Mouse (Mus musculus): Measurements from ENCODE around the gene Dnttip2.
A peak's percentile ranks its signal among the peaks of the same experiment; 100 is the strongest.
"Not testable (repeated sequence)": the region's sequence is repeated elsewhere in the genome, so short reads cannot be mapped to it uniquely, and the experiment has no call there.

The Dnttip2 gene

GRCm38 (mm10) chr3:122274241-122275024, at the start of gene Dnttip2:
Gene Dnttip2 (plus strand): TSS chr3:122274388.
- DNase-seq = peak; percentile 95

DNA sequence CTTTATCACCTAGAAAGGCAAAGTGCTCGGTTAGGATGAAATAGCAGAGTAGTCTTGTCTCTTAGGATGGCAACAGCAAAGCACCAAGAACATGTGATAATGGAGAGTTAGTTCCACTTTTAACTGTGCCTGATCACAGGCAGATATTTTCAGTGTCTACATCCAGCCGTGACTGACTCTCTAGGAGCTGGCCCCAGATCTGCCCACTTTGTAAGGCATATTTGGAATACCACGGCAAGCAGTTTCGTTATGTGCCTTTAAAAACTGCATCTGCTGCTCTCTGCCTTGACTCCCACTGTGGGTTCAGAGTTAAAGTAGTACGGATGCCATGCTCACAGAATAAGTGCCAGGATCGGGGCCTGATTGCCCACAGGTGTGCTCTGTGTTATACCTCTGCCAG, 47.2 kb upstream of the Dnttip2 start:
- not testable (repeated sequence) for DNase-seq

GRCm38 (mm10) chr3:122235772-122236171, 38.4 kb upstream of the Dnttip2 start:
- DNase-seq = no peak

- DNase-seq = peak in 1 of 2 experiments; percentile 52
These were observed 31.3 kb upstream of the Dnttip2 start for GRCm38 (mm10) chr3:122242876-122243275.

- no peak for DNase-seq
These were observed 30.6 kb upstream of the Dnttip2 start for GRCm38 (mm10) chr3:122243416-122244167.

DNA sequence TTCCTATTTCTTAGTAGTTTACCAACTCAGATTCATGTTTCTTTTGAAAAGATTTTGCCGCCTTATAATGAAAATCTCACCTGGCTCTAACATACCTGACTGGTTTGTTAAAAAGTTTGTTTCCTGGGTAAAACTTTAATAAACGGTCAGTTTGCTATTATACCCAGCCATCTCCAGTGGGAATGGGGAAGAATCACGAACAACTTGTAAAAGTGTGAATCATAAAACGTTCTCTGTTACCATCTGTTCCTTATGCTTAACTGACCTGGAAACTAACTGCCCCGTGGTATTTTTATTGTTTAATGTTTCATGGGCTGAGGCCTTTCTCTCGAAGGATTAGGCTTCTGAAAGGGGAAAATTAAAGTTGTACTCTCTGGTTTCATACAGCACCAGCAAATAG, 29.4 kb upstream of the Dnttip2 start:
- DNase-seq = no peak

DNA sequence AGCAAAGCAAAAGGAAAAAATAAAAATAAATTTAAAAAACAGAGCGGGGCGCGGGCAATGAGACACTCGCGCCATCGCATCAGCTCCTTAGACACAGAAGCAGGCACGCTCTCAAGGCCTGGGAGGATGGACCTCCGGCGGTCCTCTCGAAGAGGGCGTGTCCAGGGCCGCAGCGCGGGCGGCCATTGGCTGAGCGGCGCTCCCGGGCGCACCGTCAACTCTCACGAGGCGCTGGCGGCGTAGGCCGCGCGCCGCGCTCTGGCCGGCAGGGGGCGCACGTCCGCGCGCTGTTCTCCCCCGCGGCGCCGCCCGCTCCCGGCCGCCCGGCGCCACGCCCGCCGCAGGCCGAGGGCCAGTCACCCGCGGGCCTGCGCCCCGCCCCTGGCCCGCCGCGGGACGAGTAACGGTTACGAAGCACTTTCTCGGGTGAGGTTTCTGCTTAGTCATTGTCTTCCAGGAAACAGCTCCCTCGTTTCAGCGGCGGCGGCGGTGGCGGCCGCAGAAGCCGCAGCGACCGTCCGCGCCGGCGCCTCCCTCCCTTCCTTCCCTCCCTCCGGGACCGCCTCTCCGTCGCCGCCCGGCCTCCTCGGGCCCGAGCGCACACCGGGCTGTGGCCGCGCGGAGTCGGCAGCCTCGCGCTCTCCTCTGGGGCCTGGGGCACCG, 28.8 kb upstream of the Dnttip2 start, which contains the start of gene Gclm:
Gene Gclm (plus strand): TSS at position 343 of the 663 bp plus-strand sequence.
- peak; percentile 94 to 95 for DNase-seq

- peak; percentile 56 to 74 for DNase-seq
These were observed 28.3 kb upstream of the Dnttip2 start for GRCm38 (mm10) chr3:122245878-122246332.

DNA sequence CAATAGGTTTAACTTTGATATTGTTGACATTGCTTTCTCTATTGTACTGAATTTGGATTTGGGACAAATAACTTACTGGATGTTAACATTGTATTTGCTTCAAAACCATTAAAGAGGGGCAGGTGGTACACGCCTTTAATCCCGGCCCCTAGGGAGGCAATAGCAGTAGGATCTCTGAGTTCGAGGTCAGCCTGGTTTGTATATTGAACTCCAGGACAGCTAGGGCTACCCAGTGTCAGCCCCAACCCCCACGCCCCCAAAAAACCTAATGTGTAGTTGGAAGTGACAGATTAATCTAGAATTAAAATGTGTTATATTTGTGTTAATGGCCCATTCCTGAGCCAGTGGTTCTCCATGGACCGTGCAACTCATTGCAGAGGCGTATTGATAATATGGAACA, 27.8 kb upstream of the Dnttip2 start:
- DNase-seq = peak in 1 of 2 experiments; percentile 22

DNA sequence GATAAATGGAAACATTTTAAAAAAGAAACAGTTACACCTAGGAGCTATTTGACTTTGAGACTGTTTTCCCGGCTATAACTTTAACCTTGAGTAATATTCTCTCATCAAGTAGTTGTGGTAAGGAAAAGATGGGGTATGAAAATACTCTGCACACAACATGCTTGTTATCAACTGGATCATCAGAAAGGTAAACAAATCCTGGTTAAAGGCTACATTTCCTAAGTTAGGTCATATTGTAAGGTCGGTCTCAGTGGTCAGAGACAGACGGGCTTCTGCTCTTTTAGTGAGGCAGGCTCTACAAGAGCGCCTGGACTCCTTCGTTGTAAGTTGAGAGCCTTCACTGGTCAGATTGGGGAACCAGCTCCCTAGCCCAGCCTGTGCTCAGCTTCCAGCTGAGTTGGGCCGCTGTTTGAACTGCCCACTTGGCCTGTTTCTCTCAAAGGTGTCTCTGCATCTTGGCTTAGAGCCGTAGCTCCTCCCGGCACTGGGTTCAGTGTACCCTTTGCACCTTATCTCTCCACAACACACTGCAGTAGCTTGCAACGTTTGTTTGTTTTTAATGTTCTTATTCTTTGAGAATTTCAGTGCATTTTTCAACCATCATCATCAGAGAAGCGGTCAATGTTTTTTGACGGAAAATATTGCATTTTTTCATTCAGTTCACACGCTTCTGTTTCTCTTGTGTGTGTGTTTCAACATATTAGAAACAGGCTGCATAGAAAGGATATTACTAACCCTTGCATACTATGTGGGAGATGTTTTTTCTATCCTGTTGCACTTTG, 27.0 kb upstream of the Dnttip2 start:
- peak; percentile 59 to 62 for DNase-seq

DNA sequence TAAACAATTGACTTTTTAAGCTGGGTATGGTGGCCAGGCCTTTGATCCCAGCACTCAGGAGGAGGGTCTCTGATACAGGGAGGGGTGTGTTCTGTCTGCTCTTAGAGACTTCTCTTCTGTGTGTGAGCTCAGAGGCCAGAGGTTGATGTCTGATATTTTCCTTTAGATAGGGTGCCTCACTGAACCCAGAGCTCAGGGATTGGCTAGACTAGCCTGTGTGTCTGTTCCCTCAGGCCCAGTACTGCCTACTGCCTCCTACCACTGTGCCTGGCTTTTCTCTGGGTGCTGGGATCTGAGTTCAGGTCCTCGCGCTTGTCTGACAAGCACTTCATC, 26.5 kb upstream of the Dnttip2 start:
- DNase-seq = no peak

- DNase-seq = peak in 1 of 2 experiments; percentile 45
These were observed 21.5 kb upstream of the Dnttip2 start for GRCm38 (mm10) chr3:122252466-122253253.

GRCm38 (mm10) chr3:122254050-122254449, 20.1 kb upstream of the Dnttip2 start:
- not testable (repeated sequence) for DNase-seq

DNA sequence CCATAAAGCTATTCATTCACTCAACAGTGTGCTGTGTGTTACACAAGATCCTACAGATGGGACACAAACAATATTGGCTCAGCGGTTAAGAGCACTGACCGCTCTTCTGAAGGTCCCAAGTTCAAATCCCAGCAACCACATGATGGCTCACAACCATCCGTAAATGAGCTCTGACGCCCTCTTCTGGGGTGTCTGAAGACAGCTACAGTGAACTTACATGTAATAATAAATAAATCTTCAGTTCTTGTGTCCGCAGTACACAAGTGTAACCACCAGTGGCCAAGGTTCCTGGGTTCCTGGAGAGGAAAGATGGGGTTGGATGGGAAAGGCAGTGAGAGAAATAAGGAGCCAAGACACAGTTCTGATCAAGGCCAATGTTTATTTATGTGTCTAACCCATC, 4.2 kb upstream of the Dnttip2 start:
- peak in 1 of 2 experiments; percentile 27 for DNase-seq

- not testable (repeated sequence) for DNase-seq
These were observed 1.6 kb upstream of the Dnttip2 start for GRCm38 (mm10) chr3:122272565-122272964.

DNA sequence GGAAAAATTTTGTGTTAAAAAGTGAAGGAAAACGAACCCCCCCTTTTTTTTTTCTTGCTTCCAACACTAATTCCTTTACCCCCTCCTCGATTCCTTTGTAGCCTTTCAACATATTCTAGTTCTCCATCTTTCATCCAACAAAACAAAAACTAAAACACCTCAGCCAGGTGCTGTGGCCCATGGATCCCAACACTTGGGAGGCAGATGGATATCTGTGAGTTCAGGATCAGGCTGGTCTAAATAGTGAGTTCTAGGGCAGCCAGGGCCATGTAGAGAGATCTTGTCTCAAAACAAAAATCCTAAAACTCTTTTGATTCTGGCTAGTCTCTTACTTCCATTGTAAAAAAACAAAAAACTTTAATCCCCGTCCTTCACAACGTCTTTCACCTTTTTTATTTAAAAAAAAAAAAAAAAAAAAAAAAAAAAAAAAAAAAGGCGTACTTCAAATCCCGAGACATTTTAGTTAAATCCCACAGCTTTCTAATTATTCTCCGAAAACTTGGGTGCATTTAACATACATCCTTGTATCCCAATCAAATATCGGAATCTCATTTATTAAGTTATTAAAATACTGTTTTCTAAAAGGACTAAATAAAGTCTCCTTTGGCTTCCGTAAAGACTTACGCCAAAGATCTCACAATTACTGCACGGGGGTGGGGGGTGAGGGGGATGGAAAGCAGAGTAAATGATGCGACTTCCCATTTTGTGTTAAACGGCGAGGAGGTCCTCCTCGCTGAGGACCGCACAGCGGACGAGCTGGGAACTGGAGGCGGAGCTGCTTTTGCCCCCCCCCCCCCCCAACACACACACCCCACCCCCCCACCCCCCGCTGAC, 564 bp upstream of the Dnttip2 start:
- no peak for DNase-seq

DNA sequence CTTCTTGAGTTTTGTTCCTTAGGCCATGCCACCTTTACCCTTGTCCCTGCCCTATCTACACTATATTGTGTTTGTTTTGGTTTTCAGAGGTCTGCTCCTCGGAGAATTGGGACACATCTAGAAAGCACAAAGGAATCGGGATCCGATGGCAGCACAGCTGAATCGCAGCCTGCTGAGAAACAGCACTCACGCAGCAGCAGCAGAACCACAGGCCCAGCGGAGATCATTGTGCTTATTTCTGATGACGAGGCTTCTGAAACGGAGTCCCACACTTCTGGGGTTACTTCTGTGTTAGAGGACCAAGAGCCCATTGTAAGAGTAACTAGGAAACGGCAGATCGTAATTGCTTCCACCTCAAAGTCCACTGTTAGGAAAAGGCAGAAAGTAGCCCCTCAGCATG, 923 bp downstream of the Dnttip2 start:
- no peak for DNase-seq

- no peak for DNase-seq
These were observed 13.0 kb downstream of the Dnttip2 start for GRCm38 (mm10) chr3:122287195-122287594.

GRCm38 (mm10) chr3:122288613-122289195, 14.5 kb downstream of the Dnttip2 start:
- no peak for DNase-seq

DNA sequence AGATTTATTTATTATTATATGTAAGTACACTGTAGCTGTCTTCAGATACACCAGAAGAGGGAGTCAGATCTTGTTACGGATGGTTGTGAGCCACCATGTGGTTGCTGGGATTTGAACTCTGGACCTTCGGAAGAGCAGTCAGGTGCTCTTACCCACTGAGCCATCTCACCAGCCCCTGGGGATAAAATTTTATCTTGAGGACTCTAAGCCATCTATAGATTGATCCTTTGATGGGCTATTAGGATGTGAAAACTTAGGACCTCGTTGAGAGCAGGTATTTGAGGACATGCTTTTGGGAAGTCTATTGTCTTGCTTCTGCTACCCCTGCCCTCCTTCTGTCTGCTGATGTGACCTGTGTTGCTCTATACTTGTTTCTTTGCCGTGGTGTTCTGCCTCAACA, 15.2 kb downstream of the Dnttip2 start:
- not testable (repeated sequence) for DNase-seq
